9 mouse cellular contexts compared by ENCODE assay signal in the genomic region with DNA sequence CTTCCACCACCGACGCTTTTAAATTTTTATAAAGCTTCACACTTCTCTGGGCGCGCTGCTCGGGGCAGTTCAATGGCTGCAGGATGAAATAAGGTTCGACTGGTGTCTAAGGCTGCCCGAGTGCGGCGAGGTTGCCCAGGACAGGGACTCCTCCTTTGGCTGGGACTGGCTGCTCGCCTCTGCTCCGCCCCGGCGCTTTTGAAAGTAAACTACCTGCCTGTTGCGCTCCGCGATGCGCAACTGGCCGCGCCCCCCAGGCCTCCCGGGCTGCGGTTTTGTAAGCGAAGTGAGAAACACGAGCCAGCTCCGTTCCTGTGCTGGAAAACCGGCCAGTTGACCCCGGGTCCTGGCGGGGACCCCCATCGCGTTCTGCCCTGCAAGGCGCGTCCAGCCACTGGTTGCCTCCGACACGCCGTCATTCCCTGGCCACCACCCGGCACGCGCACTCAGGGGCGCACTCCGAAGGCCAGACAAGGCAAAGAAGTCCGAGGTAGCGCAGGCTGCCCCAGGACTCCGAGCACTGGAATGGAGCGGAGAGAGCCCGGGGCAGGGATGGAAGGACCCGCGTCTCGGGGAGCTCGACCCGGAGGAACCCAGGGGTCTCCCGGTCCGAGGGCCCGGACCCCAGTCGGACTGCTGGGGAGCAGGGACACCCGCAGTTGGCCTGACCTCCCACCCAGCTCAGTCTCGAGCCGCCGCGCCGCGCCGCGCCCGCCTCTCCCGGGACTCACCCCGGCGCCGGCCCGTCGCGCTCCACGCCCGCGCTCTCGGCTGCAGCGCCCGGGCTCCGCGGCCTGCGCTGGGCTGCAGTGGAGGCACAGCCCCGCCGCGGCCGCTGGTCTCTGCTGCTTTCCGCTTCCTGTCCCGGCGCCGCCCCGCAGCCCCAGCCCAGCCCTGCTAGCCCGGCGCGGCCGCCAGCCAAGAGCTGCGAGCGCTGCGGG. TPM values are rescaled to one million over a fixed set of nuclear protein-coding genes. Genes with fewer than 3 reads are reported as not detected.
DNase-seq lines count a peak whose midpoint lies in the region; ATAC-seq and TF ChIP-seq lines count a peak whose summit lies in the region.
"Had no signal": no experiment of that assay in that cellular context is flagged by ENCODE, and none has a peak within 500 bp of the region (broad histone marks: within the 10 kb centered on the region; RNA-seq: fewer than 3 reads in every experiment).

Gene Vangl1 (minus strand): TSS at position 913 of the 941 bp plus-strand sequence.

- H3K4me1 ChIP-seq in megakaryocyte, embryonic 14.5 days = peaks cover 7% of the 10 kb centered on the region
- H3K4me1 ChIP-seq in intestine, postnatal 0 days (replicated peaks; ENCODE audit: control insufficient read depth, insufficient read depth, low read length) = no peaks in the 10 kb centered on the region
- peaks cover 9% of the 10 kb centered on the region; the same call in 1 of the 2 replicates for H3K4me1 ChIP-seq in liver, embryonic 11.5 days (replicated peaks; ENCODE audit: control insufficient read depth, insufficient read depth, low read length)

- peaks cover 22% of the 10 kb centered on the region for H3K9me3 ChIP-seq in megakaryocyte, embryonic 14.5 days
- H3K9me3 ChIP-seq in intestine, postnatal 0 days (ENCODE audit: control insufficient read depth) = no peaks in the 10 kb centered on the region
- H3K9me3 ChIP-seq in liver, embryonic 11.5 days (ENCODE audit: control insufficient read depth, low read length) = no peaks in the 10 kb centered on the region

- no peak for ATAC-seq in megakaryocyte, adult 5-6 weeks (ENCODE audit: poor library complexity, severe bottlenecking)
- peak; percentile 80 for ATAC-seq in intestine, postnatal 0 days
- peak; percentile 84 for ATAC-seq in liver, embryonic 11.5 days (replicated peaks; ENCODE audit: low FRiP score)

- peak within 1 kb of the TSS; percentile 50; the same call in 1 of the 2 replicates for H3K27ac ChIP-seq in intestine, postnatal 0 days (ENCODE audit: low read depth, low read length)
- peak within 1 kb of the TSS; percentile 65 for H3K27ac ChIP-seq in liver, embryonic 11.5 days (ENCODE audit: low read depth, low read length)

- no peaks in the 10 kb centered on the region for H3K36me3 ChIP-seq in megakaryocyte, embryonic 14.5 days (replicated peaks; ENCODE audit: low read length)
- H3K36me3 ChIP-seq in intestine, postnatal 0 days (ENCODE audit: control insufficient read depth, insufficient read depth) = no peaks in the 10 kb centered on the region
- no peaks in the 10 kb centered on the region for H3K36me3 ChIP-seq in liver, embryonic 11.5 days (ENCODE audit: control insufficient read depth, insufficient read depth, low read length)

- peak within 1 kb of the TSS; percentile 96 for H3K4me2 ChIP-seq in intestine, postnatal 0 days (replicated peaks; ENCODE audit: low read depth)
- peak within 1 kb of the TSS; percentile 85 for H3K4me2 ChIP-seq in liver, embryonic 11.5 days

- peak within 1 kb of the TSS; percentile 73 for H3K9ac ChIP-seq in intestine, postnatal 0 days (ENCODE audit: low read depth, low read length)
- peak within 1 kb of the TSS; percentile 77 for H3K9ac ChIP-seq in liver, embryonic 11.5 days (ENCODE audit: low read depth, low read length)

- peak; percentile 83 for DNase-seq in embryo, embryonic 9.5 days (ENCODE audit: extremely low spot score)
- peak; percentile 98 for DNase-seq in heart, adult 11 months
- peak; percentile 80 for DNase-seq in liver, embryonic 11.5 days (ENCODE audit: low spot score)
- DNase-seq in neural tube, embryonic 10.5 days (ENCODE audit: extremely low spot score, low spot score) = peak; percentile 83
- peak; percentile 74 for DNase-seq in urinary bladder, adult 2 months (ENCODE audit: low spot score)

- 0 out of 2 replicates have a peak, but pooled peaks have one; percentile 2 for TF ChIP-seq CTCF in intestine, postnatal 0 days (IDR thresholded peaks at IDR 0.05; ENCODE audit: low read depth)

- H3K27me3 ChIP-seq in megakaryocyte, embryonic 14.5 days (replicated peaks) = peaks cover 54% of the 10 kb centered on the region
- peaks cover 7% of the 10 kb centered on the region; the same call in 1 of the 2 replicates for H3K27me3 ChIP-seq in intestine, postnatal 0 days (replicated peaks; ENCODE audit: control insufficient read depth, insufficient read depth, low read length)
- H3K27me3 ChIP-seq in liver, embryonic 11.5 days (replicated peaks; ENCODE audit: control insufficient read depth, insufficient read depth, low read length) = no peaks in the 10 kb centered on the region; the same call in none of the 2 replicates

- H3K4me3 ChIP-seq in megakaryocyte, embryonic 14.5 days (replicated peaks) = peak within 1 kb of the TSS; percentile 85
- peak within 1 kb of the TSS; percentile 73 for H3K4me3 ChIP-seq in intestine, postnatal 0 days (ENCODE audit: low read depth, low read length)
- peak within 1 kb of the TSS; percentile 81 for H3K4me3 ChIP-seq in liver, embryonic 11.5 days (ENCODE audit: low read depth, low read length)

- WGBS in intestine, postnatal 0 days = under 1% methylated on average over 84 of the region's 95 CpGs
- WGBS in liver, embryonic 11.5 days = under 1% methylated on average over 93 of the region's 95 CpGs

RNA-seq across cellular contexts. Expression of gene Vangl1, which starts in this region (rescaled TPM):
- polyA plus RNA-seq in megakaryocyte, embryonic 14.5 days (2012; ENCODE audit: insufficient read depth, low replicate concordance) = 1.0 and 3.3 TPM in 2 replicates
- 1.1 TPM in 2 replicates for total RNA-seq in megakaryocyte, adult 5-6 weeks (2015)
- 0.04 and 0.77 TPM in 2 replicates for total RNA-seq in megakaryocyte, adult 5-6 weeks (2017)
- 7.2 and 7.4 TPM in 2 replicates for polyA plus RNA-seq in intestine, postnatal 0 days (2015; fragmentation: Nextera tagmentation; extraction: Ambion mirVana)
- 52.9 and 59.3 TPM in 2 replicates for polyA plus RNA-seq in liver, embryonic 11.5 days (2014; fragmentation: Nextera tagmentation; extraction: Ambion mirVana)
- 22.2 and 30.7 TPM in 2 replicates for polyA plus RNA-seq in urinary bladder, adult 2 months (2012; rRNA removed)
- total RNA-seq: neutrophil, adult 5-6 weeks had no signal
